Mouse (Mus musculus) hindbrain, embryonic 14.5 days (tissue): Measurements from ENCODE around the gene C130074G19Rik. TPM values are rescaled to one million over a fixed set of nuclear protein-coding genes. Genes with fewer than 3 reads are reported as not detected.

Experiments
- ATAC-seq: fragments of 200-750 bp; cut with Nextera tagmentation; 2 replicates; pipeline ENCODE4 v1.8.0; 2017; ENCODE audit warnings: moderate number of reproducible peaks, mild to moderate bottlenecking, moderate TSS enrichment, moderate library complexity; ENCODE audit not compliant: low FRiP score
- DNase-seq: peaks from one replicate; pipeline ENCODE4 v3.0.0-alpha.2; 2015; ENCODE audit warnings: low spot score
- H3K27ac ChIP-seq: fragments of 300-500 bp; sonication (generic); 2 replicates; pipeline ENCODE4 v1.5.1; 2014; ENCODE audit warnings: mild to moderate bottlenecking, moderate library complexity
- H3K27me3 ChIP-seq: fragments of 300-500 bp; sonication (generic); 2 replicates; pipeline ENCODE4 v1.6.1; 2014; ENCODE audit warnings: mild to moderate bottlenecking, low read length, mixed read lengths; ENCODE audit not compliant: control insufficient read depth, insufficient read depth
- H3K36me3 ChIP-seq: fragments of 300-500 bp; sonication (generic); replicated peaks from 2 replicates; pipeline ENCODE4 v1.6.1; 2014; ENCODE audit not compliant: control insufficient read depth, insufficient read depth
- H3K4me1 ChIP-seq: fragments of 300-500 bp; sonication (generic); replicated peaks from 2 replicates; pipeline ENCODE4 v1.6.1; 2014; ENCODE audit warnings: antibody characterized with exemption, low read length, mixed read lengths; ENCODE audit not compliant: control insufficient read depth, insufficient read depth
- H3K4me2 ChIP-seq: fragments of 300-500 bp; sonication (generic); replicated peaks from 2 replicates; pipeline ENCODE4 v1.6.1; 2014; ENCODE audit warnings: mild to moderate bottlenecking, moderate library complexity
- H3K4me3 ChIP-seq: fragments of 300-500 bp; sonication (generic); replicated peaks from 2 replicates; pipeline ENCODE4 v1.5.1; 2014; ENCODE audit warnings: mild to moderate bottlenecking, low read length
- H3K9ac ChIP-seq: fragments of 300-500 bp; sonication (generic); 2 replicates; pipeline ENCODE4 v1.6.1; 2014
- H3K9me3 ChIP-seq: fragments of 300-500 bp; sonication (generic); 2 replicates; pipeline ENCODE4 v1.6.1; 2016; ENCODE audit warnings: low read length; ENCODE audit not compliant: control insufficient read depth
- WGBS: fragments of 180-500 bp; shearing (Covaris S2); extraction: QIAGEN DNeasy Blood & Tissue Kit; methylation state at CpG from one replicate; pipeline ENCODE4 v1.1.7; 2014; 5-methylcytosine and 5-hydroxymethylcytosine counted together
- polyA plus RNA-seq: library from polyadenylated mRNA; unstranded; fragments of >200 nt; fragmentation: Nextera tagmentation; extraction: Ambion mirVana; gene quantifications from 2 replicates; pipeline ENCODE4 v1.2.1, GENCODE M21; 2014

C130074G19Rik gene
- polyA plus RNA-seq, 1 experiment from 2014 or later = 1.5 TPM

- peak overlapping the region; percentile 37; the same call in 1 of the 2 replicates for H3K4me3 ChIP-seq
- ATAC-seq (no peak), DNase-seq (no peak)
- H3K4me2 ChIP-seq = peak overlapping the region; percentile 56
- H3K4me1 ChIP-seq = peaks cover 3% of the 10 kb centered on the region; the same call in 1 of the 2 replicates
- H3K27me3 ChIP-seq = peaks cover 35% of the 10 kb centered on the region
- H3K27ac ChIP-seq = no peak overlapping the region
- H3K9ac ChIP-seq = no peak overlapping the region
- no peaks in the 10 kb centered on the region for H3K9me3 ChIP-seq
- no peaks in the 10 kb centered on the region for H3K36me3 ChIP-seq
- 69% methylated on average over 7 of the region's 7 CpGs for WGBS
These were observed 1.2 kb downstream of the C130074G19Rik start for GRCm38 (mm10) chr1:184881861-184882260.

- no peaks in the 10 kb centered on the region for H3K36me3 ChIP-seq
- peaks cover 35% of the 10 kb centered on the region for H3K27me3 ChIP-seq
- H3K9me3 ChIP-seq = no peaks in the 10 kb centered on the region
- H3K4me1 ChIP-seq = peaks cover 3% of the 10 kb centered on the region; the same call in 1 of the 2 replicates
- H3K9ac ChIP-seq = no peak overlapping the region
- H3K27ac ChIP-seq = no peak overlapping the region
- 90% methylated on average over 5 of the region's 5 CpGs for WGBS
- ATAC-seq = no peak
- no peak for DNase-seq
- H3K4me3 ChIP-seq = no peak overlapping the region
- H3K4me2 ChIP-seq = no peak overlapping the region
These were observed 1.8 kb downstream of the C130074G19Rik start for GRCm38 (mm10) chr1:184881211-184881610.

GRCm38 (mm10) chr1:184878860-184879259 lies 4.2 kb downstream of the C130074G19Rik start:
- H3K9me3 ChIP-seq = no peaks in the 10 kb centered on the region
- no peak overlapping the region for H3K9ac ChIP-seq
- H3K4me3 ChIP-seq = no peak overlapping the region
- DNase-seq (no peak), ATAC-seq (no peak)
- H3K4me2 ChIP-seq = no peak overlapping the region
- H3K36me3 ChIP-seq = no peaks in the 10 kb centered on the region
- peaks cover 29% of the 10 kb centered on the region for H3K27me3 ChIP-seq
- 73% methylated on average over 6 of the region's 6 CpGs for WGBS
- H3K27ac ChIP-seq = no peak overlapping the region
- peaks cover 3% of the 10 kb centered on the region; the same call in 1 of the 2 replicates for H3K4me1 ChIP-seq

- Histone ChIP-seq H3K9ac (no peak overlapping the region), H3K4me2 (no peak overlapping the region), H3K27ac (no peak overlapping the region), H3K27me3 (peaks cover 13% of the 10 kb centered on the region), H3K4me3 (no peak overlapping the region), H3K4me1 (no peaks in the 10 kb centered on the region), H3K9me3 (no peaks in the 10 kb centered on the region), H3K36me3 (no peaks in the 10 kb centered on the region)
- no peak for ATAC-seq
- WGBS = 81% methylated on average over 2 of the region's 2 CpGs
- no peak for DNase-seq
These were observed 5.7 kb downstream of the C130074G19Rik start for GRCm38 (mm10) chr1:184877306-184877705.

GRCm38 (mm10) chr1:184873910-184874309 lies 9.1 kb downstream of the C130074G19Rik start:
- Histone ChIP-seq H3K4me3 (no peak overlapping the region), H3K27me3 (no peaks in the 10 kb centered on the region), H3K4me1 (no peaks in the 10 kb centered on the region), H3K4me2 (no peak overlapping the region), H3K27ac (no peak overlapping the region), H3K36me3 (no peaks in the 10 kb centered on the region), H3K9ac (no peak overlapping the region), H3K9me3 (no peaks in the 10 kb centered on the region)
- DNase-seq (no peak), ATAC-seq (no peak)
- 84% methylated on average over 11 of the region's 11 CpGs for WGBS

- no peaks in the 10 kb centered on the region for H3K9me3 ChIP-seq
- WGBS = 84% methylated on average over 7 of the region's 7 CpGs
- H3K36me3 ChIP-seq = no peaks in the 10 kb centered on the region
- H3K9ac ChIP-seq = no peak overlapping the region
- no peak overlapping the region for H3K4me2 ChIP-seq
- H3K4me1 ChIP-seq = no peaks in the 10 kb centered on the region
- H3K27me3 ChIP-seq = no peaks in the 10 kb centered on the region
- no peak overlapping the region for H3K27ac ChIP-seq
- no peak overlapping the region for H3K4me3 ChIP-seq
- ATAC-seq (no peak), DNase-seq (no peak)
These were observed 10.8 kb downstream of the C130074G19Rik start for GRCm38 (mm10) chr1:184872069-184872819.

- Histone ChIP-seq H3K9ac (no peak overlapping the region), H3K36me3 (no peaks in the 10 kb centered on the region), H3K4me2 (no peak overlapping the region), H3K4me1 (no peaks in the 10 kb centered on the region), H3K4me3 (no peak overlapping the region), H3K27me3 (no peaks in the 10 kb centered on the region), H3K27ac (no peak overlapping the region), H3K9me3 (no peaks in the 10 kb centered on the region)
- DNase-seq (no peak), ATAC-seq (no peak)
- WGBS = 90% methylated on average over 1 of the region's 1 CpGs
These were observed 11.5 kb downstream of the C130074G19Rik start for GRCm38 (mm10) chr1:184871506-184871905.

- 82% methylated on average over 11 of the region's 11 CpGs for WGBS
These were observed 12.2 kb downstream of the C130074G19Rik start for GRCm38 (mm10) chr1:184870646-184871385.

GRCm38 (mm10) chr1:184869939-184870565 lies 13.0 kb downstream of the C130074G19Rik start:
- Histone ChIP-seq H3K4me3 (no peak overlapping the region), H3K4me2 (no peak overlapping the region), H3K36me3 (no peaks in the 10 kb centered on the region), H3K27ac (no peak overlapping the region), H3K9me3 (no peaks in the 10 kb centered on the region), H3K9ac (no peak overlapping the region), H3K27me3 (no peaks in the 10 kb centered on the region), H3K4me1 (no peaks in the 10 kb centered on the region)
- 60% methylated on average over 4 of the region's 4 CpGs for WGBS
- DNase-seq (no peak), ATAC-seq (no peak; the same call in 1 of the 2 replicates)

More at GRCm38 (mm10) chr1:184870646-184871385, 12.2 kb downstream of the C130074G19Rik start:
- Histone ChIP-seq H3K9me3 (no peaks in the 10 kb centered on the region), H3K4me1 (no peaks in the 10 kb centered on the region), H3K36me3 (no peaks in the 10 kb centered on the region), H3K4me2 (no peak overlapping the region), H3K9ac (no peak overlapping the region), H3K4me3 (no peak overlapping the region), H3K27ac (no peak overlapping the region), H3K27me3 (no peaks in the 10 kb centered on the region)
- DNase-seq (no peak), ATAC-seq (no peak)
